Mouse (Mus musculus): ENCODE results near the gene Timm10b. TPM values are rescaled to one million over a fixed set of nuclear protein-coding genes. Genes with fewer than 3 reads are reported as not detected.

Timm10b gene
- polyA plus RNA-seq (2015; fragmentation: Nextera tagmentation; extraction: Ambion mirVana), result 182 and 195 TPM in 2 replicates

GRCm38 (mm10) chr7:105639756-105640155 is at the start of gene Timm10b:
Gene Timm10b (plus strand): TSS chr7:105640056.
- no peak; the same call in 1 of the 2 replicates for ATAC-seq (ENCODE audit: low FRiP score, low read depth)
- Histone ChIP-seq H3K9me3 (no peaks in the 10 kb centered on the region), H3K4me1 (peaks cover 25% of the 10 kb centered on the region), H3K4me2 (replicated peaks) (peak within 1 kb of the TSS; percentile 94), H3K27me3 (no peaks in the 10 kb centered on the region), H3K4me3 (peak within 1 kb of the TSS; percentile 79), H3K9ac (peak within 1 kb of the TSS; percentile 93), H3K27ac (peak within 1 kb of the TSS; percentile 82), H3K36me3 (peaks cover 52% of the 10 kb centered on the region)
- 13% methylated on average over 2 of the region's 2 CpGs for WGBS

GRCm38 (mm10) chr7:105590097-105590496 is 49.8 kb upstream of the Timm10b start:
- H3K27me3 ChIP-seq, result no peaks in the 10 kb centered on the region
- H3K4me2 ChIP-seq (replicated peaks), result no peak overlapping the region
- H3K36me3 ChIP-seq, result no peaks in the 10 kb centered on the region
- 44% methylated on average over 7 of the region's 7 CpGs for WGBS
- H3K9ac ChIP-seq, result no peak overlapping the region
- no peak for ATAC-seq (ENCODE audit: low FRiP score, low read depth)
- H3K9me3 ChIP-seq, result no peaks in the 10 kb centered on the region
- H3K4me3 ChIP-seq, result no peak overlapping the region
- no peaks in the 10 kb centered on the region for H3K4me1 ChIP-seq
- no peak overlapping the region for H3K27ac ChIP-seq

- no peak overlapping the region for H3K4me3 ChIP-seq
- H3K36me3 ChIP-seq, result no peaks in the 10 kb centered on the region
- H3K27ac ChIP-seq, result no peak overlapping the region
- no peaks in the 10 kb centered on the region for H3K4me1 ChIP-seq
- no peak overlapping the region for H3K9ac ChIP-seq
- 0 out of 2 replicates have a peak, but pooled peaks have one; percentile 40 for ATAC-seq (ENCODE audit: low FRiP score, low read depth)
- WGBS, result 37% methylated on average over 9 of the region's 9 CpGs
- H3K9me3 ChIP-seq, result peaks cover 8% of the 10 kb centered on the region
- no peak overlapping the region for H3K4me2 ChIP-seq (replicated peaks)
- no peaks in the 10 kb centered on the region for H3K27me3 ChIP-seq
Measured at GRCm38 (mm10) chr7:105602860-105603623, 36.8 kb upstream of the Timm10b start.

GRCm38 (mm10) chr7:105608467-105608866 is 31.4 kb upstream of the Timm10b start:
- no peaks in the 10 kb centered on the region for H3K4me1 ChIP-seq
- H3K27me3 ChIP-seq, result no peaks in the 10 kb centered on the region
- H3K27ac ChIP-seq, result no peak overlapping the region
- H3K9ac ChIP-seq, result no peak overlapping the region
- ATAC-seq (ENCODE audit: low FRiP score, low read depth), result no peak
- H3K4me2 ChIP-seq (replicated peaks), result no peak overlapping the region
- H3K36me3 ChIP-seq, result peaks cover 42% of the 10 kb centered on the region
- no peak overlapping the region for H3K4me3 ChIP-seq
- H3K9me3 ChIP-seq, result peaks cover 8% of the 10 kb centered on the region
- WGBS, result 90% methylated on average over 3 of the region's 3 CpGs

GRCm38 (mm10) chr7:105611767-105612166 is 28.1 kb upstream of the Timm10b start:
- H3K4me3 ChIP-seq, result no peak overlapping the region
- no peaks in the 10 kb centered on the region for H3K9me3 ChIP-seq
- H3K36me3 ChIP-seq, result peaks cover 73% of the 10 kb centered on the region
- H3K4me2 ChIP-seq (replicated peaks), result no peak overlapping the region
- WGBS, result 93% methylated on average over 1 of the region's 1 CpGs
- no peak for ATAC-seq (ENCODE audit: low FRiP score, low read depth)
- H3K27me3 ChIP-seq, result no peaks in the 10 kb centered on the region
- H3K4me1 ChIP-seq, result no peaks in the 10 kb centered on the region
- no peak overlapping the region for H3K27ac ChIP-seq
- no peak overlapping the region for H3K9ac ChIP-seq

- Histone ChIP-seq H3K27ac (no peak overlapping the region), H3K4me1 (no peaks in the 10 kb centered on the region), H3K9ac (no peak overlapping the region), H3K4me3 (no peak overlapping the region), H3K36me3 (peaks cover 98% of the 10 kb centered on the region), H3K27me3 (no peaks in the 10 kb centered on the region), H3K9me3 (no peaks in the 10 kb centered on the region), H3K4me2 (replicated peaks) (no peak overlapping the region)
- ATAC-seq (ENCODE audit: low FRiP score, low read depth), result no peak
- 92% methylated on average over 1 of the region's 1 CpGs for WGBS
Measured at GRCm38 (mm10) chr7:105614400-105614799, 25.5 kb upstream of the Timm10b start.

GRCm38 (mm10) chr7:105615720-105616119 is 24.1 kb upstream of the Timm10b start:
- H3K4me2 ChIP-seq (replicated peaks), result no peak overlapping the region
- H3K9me3 ChIP-seq, result no peaks in the 10 kb centered on the region
- 88% methylated on average over 1 of the region's 1 CpGs for WGBS
- no peak overlapping the region for H3K4me3 ChIP-seq
- peaks cover 98% of the 10 kb centered on the region for H3K36me3 ChIP-seq
- no peak overlapping the region for H3K9ac ChIP-seq
- H3K4me1 ChIP-seq, result no peaks in the 10 kb centered on the region
- H3K27ac ChIP-seq, result no peak overlapping the region
- no peak for ATAC-seq (ENCODE audit: low FRiP score, low read depth)
- H3K27me3 ChIP-seq, result no peaks in the 10 kb centered on the region

- Histone ChIP-seq H3K9ac (no peak overlapping the region), H3K4me3 (no peak overlapping the region), H3K27me3 (no peaks in the 10 kb centered on the region), H3K36me3 (peaks cover 98% of the 10 kb centered on the region), H3K9me3 (no peaks in the 10 kb centered on the region), H3K4me1 (no peaks in the 10 kb centered on the region), H3K4me2 (replicated peaks) (no peak overlapping the region), H3K27ac (no peak overlapping the region)
- WGBS, result 82% methylated on average over 6 of the region's 6 CpGs
- no peak for ATAC-seq (ENCODE audit: low FRiP score, low read depth)
Measured at GRCm38 (mm10) chr7:105616561-105616960, 23.3 kb upstream of the Timm10b start.

- Histone ChIP-seq H3K9me3 (no peaks in the 10 kb centered on the region), H3K36me3 (peaks cover 98% of the 10 kb centered on the region), H3K9ac (no peak overlapping the region), H3K4me2 (replicated peaks) (no peak overlapping the region), H3K27ac (no peak overlapping the region), H3K27me3 (no peaks in the 10 kb centered on the region), H3K4me3 (no peak overlapping the region), H3K4me1 (no peaks in the 10 kb centered on the region)
- 97% methylated on average over 22 of the region's 22 CpGs for WGBS
- ATAC-seq (ENCODE audit: low FRiP score, low read depth), result no peak
Measured at GRCm38 (mm10) chr7:105617810-105618209, 22.0 kb upstream of the Timm10b start.

GRCm38 (mm10) chr7:105619701-105620100 is 20.2 kb upstream of the Timm10b start:
- H3K36me3 ChIP-seq, result peaks cover 99% of the 10 kb centered on the region
- ATAC-seq (ENCODE audit: low FRiP score, low read depth), result no peak
- 83% methylated on average over 3 of the region's 3 CpGs for WGBS
- no peaks in the 10 kb centered on the region for H3K9me3 ChIP-seq
- H3K4me2 ChIP-seq (replicated peaks), result no peak overlapping the region
- no peak overlapping the region for H3K9ac ChIP-seq
- H3K27me3 ChIP-seq, result no peaks in the 10 kb centered on the region
- H3K4me3 ChIP-seq, result no peak overlapping the region
- no peaks in the 10 kb centered on the region for H3K4me1 ChIP-seq
- no peak overlapping the region for H3K27ac ChIP-seq

- no peak for ATAC-seq (ENCODE audit: low FRiP score, low read depth)
- Histone ChIP-seq H3K4me2 (replicated peaks) (no peak overlapping the region), H3K27me3 (no peaks in the 10 kb centered on the region), H3K9ac (no peak overlapping the region), H3K9me3 (no peaks in the 10 kb centered on the region), H3K4me1 (no peaks in the 10 kb centered on the region), H3K27ac (no peak overlapping the region), H3K4me3 (no peak overlapping the region), H3K36me3 (peaks cover 94% of the 10 kb centered on the region)
- 80% methylated on average over 4 of the region's 4 CpGs for WGBS
Measured at GRCm38 (mm10) chr7:105621053-105621452, 18.8 kb upstream of the Timm10b start.

GRCm38 (mm10) chr7:105621646-105622292 is 18.1 kb upstream of the Timm10b start:
- no peak for ATAC-seq (ENCODE audit: low FRiP score, low read depth)
- no peaks in the 10 kb centered on the region for H3K9me3 ChIP-seq
- no peaks in the 10 kb centered on the region for H3K4me1 ChIP-seq
- H3K4me3 ChIP-seq, result no peak overlapping the region
- no peak overlapping the region for H3K27ac ChIP-seq
- H3K4me2 ChIP-seq (replicated peaks), result no peak overlapping the region
- H3K27me3 ChIP-seq, result no peaks in the 10 kb centered on the region
- peaks cover 86% of the 10 kb centered on the region for H3K36me3 ChIP-seq
- WGBS, result 77% methylated on average over 8 of the region's 8 CpGs
- H3K9ac ChIP-seq, result no peak overlapping the region

Data from limb, embryonic 13.5 days (tissue).